Mouse (Mus musculus) layer of hippocampus, adult 6 months (tissue): ENCODE results near the gene Olfr293. TPM values are rescaled to one million over a fixed set of nuclear protein-coding genes. Genes with fewer than 3 reads are reported as not detected.

Source experiments
- long read RNA-seq, 2 experiments: library from polyadenylated mRNA; unstranded; transcript quantifications; one replicate each; pipeline ENCODE4 v2.0.0; 2019 to 2020
- polyA plus RNA-seq: library from polyadenylated mRNA; unstranded; fragments of <200 nt; fragmentation: Nextera tagmentation; gene quantifications from 2 replicates; pipeline ENCODE4 v1.2.3, GENCODE M21; 2021

The Olfr293 gene
- not detected in 2 replicates for polyA plus RNA-seq
- long read RNA-seq, experiment 1, result 0 reads
- long read RNA-seq, experiment 2, result 0 reads

DNA sequence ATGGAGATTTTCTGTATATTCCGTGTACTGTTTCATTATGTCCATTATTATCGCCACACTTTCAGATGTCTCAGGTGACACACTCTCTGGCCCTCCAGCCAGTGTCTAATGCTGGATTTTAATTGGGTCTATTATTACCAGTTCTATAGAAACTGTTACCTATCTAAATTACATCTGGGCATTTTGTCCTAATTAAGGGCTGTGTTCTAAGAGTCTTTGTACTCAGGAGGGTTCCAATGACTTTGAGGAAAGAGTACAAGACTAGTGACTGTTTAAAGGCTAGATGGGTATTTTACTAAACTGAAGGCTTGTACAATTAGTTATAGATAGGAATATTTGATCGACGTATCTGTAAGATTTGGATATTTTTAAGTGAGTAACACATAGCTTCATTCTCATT is at the start of gene Olfr293:
Olfr293 (plus strand) TSS at position 301 of the 400 bp plus-strand sequence.

DNA sequence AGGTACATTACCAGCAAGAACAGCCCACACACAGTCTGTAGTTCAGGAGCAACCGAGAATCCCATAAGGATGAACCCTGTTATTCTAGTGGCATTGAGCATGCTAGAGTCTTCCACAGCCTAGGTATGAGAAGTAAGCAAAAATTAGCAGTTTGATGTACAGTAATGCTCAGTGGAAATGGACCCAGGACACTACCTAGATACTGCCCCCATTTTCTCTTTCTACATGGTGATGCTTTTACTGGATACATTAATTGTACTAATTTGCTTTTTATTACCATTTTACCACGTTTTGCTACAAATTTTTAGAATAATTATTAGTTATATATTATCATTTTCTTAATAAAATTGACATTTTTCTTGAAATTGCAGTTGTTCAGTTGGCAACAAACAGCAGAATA is 32.3 kb upstream of the Olfr293 start, which contains the start of gene Olfr294:
Olfr294 (minus strand) TSS at position 101 of the 400 bp plus-strand sequence.

DNA sequence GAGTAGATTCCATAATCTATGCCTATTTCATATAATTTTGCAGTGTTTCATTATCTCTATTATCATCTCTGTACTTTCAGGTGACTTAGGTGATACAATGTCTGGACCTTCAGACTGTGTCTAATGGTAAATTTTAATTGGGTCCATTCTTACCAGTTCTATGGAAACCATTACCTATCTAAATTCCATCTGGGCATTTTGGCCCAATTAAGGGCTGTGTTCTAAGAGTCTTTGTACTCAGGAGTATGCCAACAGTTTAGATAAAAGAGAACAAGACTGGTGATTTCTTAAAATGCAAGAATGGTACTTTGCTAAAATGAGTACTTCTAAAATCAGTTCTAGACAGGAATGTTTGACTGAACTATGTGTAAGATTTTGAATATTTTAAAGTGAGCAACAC is 39.2 kb downstream of the Olfr293 start, which contains the start of gene Olfr292:
Olfr292 (plus strand) TSS at position 301 of the 400 bp plus-strand sequence.

Other genes starting within 250 kb of the Olfr293 start
- gene Olfr301, start 245.2 kb upstream of the Olfr293 start, polyA plus RNA-seq, result not detected in 2 replicates
- not detected in 2 replicates for gene Olfr299, start 189.1 kb upstream of the Olfr293 start, polyA plus RNA-seq
- not detected in 2 replicates for gene Olfr298, start 156.6 kb upstream of the Olfr293 start, polyA plus RNA-seq
- not detected in 2 replicates for gene Olfr297, start 129.1 kb upstream of the Olfr293 start, polyA plus RNA-seq
- gene Olfr295, start 65.2 kb upstream of the Olfr293 start, polyA plus RNA-seq, result not detected in 2 replicates
- gene Olfr294, start 32.4 kb upstream of the Olfr293 start, polyA plus RNA-seq, result not detected in 2 replicates
- gene Olfr292, start 39.3 kb downstream of the Olfr293 start, polyA plus RNA-seq, result not detected in 2 replicates
- gene Folh1, start 126.9 kb downstream of the Olfr293 start, polyA plus RNA-seq, result 3.3 and 3.7 TPM in 2 replicates
- not detected in 2 replicates for gene Vmn2r77, start 146.0 kb downstream of the Olfr293 start, polyA plus RNA-seq